ENCODE assay signal across 8 mouse cellular contexts in the genomic region with DNA sequence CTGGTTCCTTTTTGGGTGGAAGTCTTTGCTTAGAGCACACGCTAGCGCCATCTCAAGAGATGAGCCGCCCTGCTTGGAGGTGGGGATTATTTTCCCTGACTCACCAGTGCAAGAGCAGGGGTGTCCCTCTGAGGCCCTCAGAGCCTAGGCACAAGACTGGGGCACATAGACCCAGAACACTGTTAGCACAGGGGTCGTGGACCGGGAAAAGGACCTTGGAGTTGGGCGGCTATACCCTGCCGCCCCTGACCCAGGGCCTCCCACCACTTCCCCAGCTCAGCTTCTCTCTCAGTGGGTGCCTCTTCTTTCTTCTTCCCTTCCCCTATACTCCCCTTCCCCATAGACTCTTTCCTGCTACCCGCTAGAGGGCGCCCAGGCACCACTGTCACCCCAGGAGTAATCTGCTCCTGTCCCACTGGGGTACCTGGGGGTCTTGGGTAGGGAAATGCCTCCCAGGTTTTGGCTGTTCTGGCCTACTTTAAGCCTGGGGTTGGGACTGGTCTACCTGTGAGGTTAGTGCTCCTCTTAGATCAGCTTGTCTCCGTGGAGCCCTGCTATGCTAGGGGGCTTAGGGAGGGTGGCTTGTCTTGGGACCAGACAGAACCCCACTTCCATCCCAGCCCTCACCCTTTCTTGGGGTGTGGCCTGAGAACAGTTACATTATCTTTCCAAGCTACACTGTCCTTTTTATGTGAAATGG. TPM values are rescaled to one million over a fixed set of nuclear protein-coding genes. Genes with fewer than 3 reads are reported as not detected.
A peak's percentile ranks its signal among the peaks of the same experiment; 100 is the strongest.
DNase-seq lines count a peak whose midpoint lies in the region; ATAC-seq lines count a peak whose summit lies in the region.

No protein-coding gene starts in this region.

- 8% methylated on average over 10 of the region's 10 CpGs for WGBS in intestine, embryonic 16.5 days
- 2% methylated on average over 10 of the region's 10 CpGs for WGBS in midbrain, embryonic 10.5 days

- H3K9me3 ChIP-seq in intestine, embryonic 16.5 days (ENCODE audit: control insufficient read depth, low read length) = no peaks in the 10 kb centered on the region
- no peaks in the 10 kb centered on the region for H3K9me3 ChIP-seq in midbrain, embryonic 10.5 days (replicated peaks)

- H3K4me3 ChIP-seq in intestine, embryonic 16.5 days (ENCODE audit: low read length) = no peak overlapping the region
- peak overlapping the region; percentile 43 for H3K4me3 ChIP-seq in midbrain, embryonic 10.5 days

- peak; percentile 67 for DNase-seq in kidney, adult 18-20 months
- DNase-seq in kidney, adult 11 months = no peak
- DNase-seq in Muller cell, postnatal 12 days (ENCODE audit: inconsistent ontology term) = peak; percentile 43
- DNase-seq in embryo, embryonic 9.5 days (ENCODE audit: extremely low spot score) = peak; percentile 53
- DNase-seq in midbrain, embryonic 10.5 days (ENCODE audit: low spot score) = peak; percentile 55
- DNase-seq in thymus, postnatal 36 days = peak; percentile 4 to 11
- no peak for DNase-seq in ovary, adult 18-20 months (ENCODE audit: low spot score)

- H3K36me3 ChIP-seq in intestine, embryonic 16.5 days (ENCODE audit: control insufficient read depth, insufficient read depth, low read length) = no peaks in the 10 kb centered on the region
- no peaks in the 10 kb centered on the region for H3K36me3 ChIP-seq in midbrain, embryonic 10.5 days

- peaks cover 15% of the 10 kb centered on the region; the same call in 1 of the 2 replicates for H3K27me3 ChIP-seq in intestine, embryonic 16.5 days (replicated peaks; ENCODE audit: control insufficient read depth, insufficient read depth, low read length)
- peaks cover 25% of the 10 kb centered on the region for H3K27me3 ChIP-seq in midbrain, embryonic 10.5 days (ENCODE audit: low read depth, poor library complexity, severe bottlenecking)

- H3K4me2 ChIP-seq in intestine, embryonic 16.5 days (ENCODE audit: low read depth, low read length) = no peak overlapping the region

- no peak overlapping the region for H3K27ac ChIP-seq in intestine, embryonic 16.5 days (ENCODE audit: low read length)
- peak overlapping the region; percentile 80 for H3K27ac ChIP-seq in midbrain, embryonic 10.5 days (replicated peaks)

- H3K9ac ChIP-seq in intestine, embryonic 16.5 days (ENCODE audit: low read depth, low read length) = no peak overlapping the region

- peaks cover 15% of the 10 kb centered on the region for H3K4me1 ChIP-seq in intestine, embryonic 16.5 days (ENCODE audit: control insufficient read depth, insufficient read depth, low read length)
- H3K4me1 ChIP-seq in midbrain, embryonic 10.5 days = peaks cover 22% of the 10 kb centered on the region

- ATAC-seq in intestine, embryonic 16.5 days = peak; percentile 26; the same call in 1 of the 2 replicates

RNA-seq across cellular contexts. Expression of a gene that starts 51.2 kb away (rescaled TPM):
- polyA plus RNA-seq in intestine, embryonic 16.5 days (2015; fragmentation: Nextera tagmentation; extraction: Ambion mirVana) = 3.5 and 3.6 TPM in 2 replicates
- polyA plus RNA-seq in midbrain, embryonic 10.5 days (2016; fragmentation: Nextera tagmentation; extraction: Ambion mirVana) = 3.3 and 3.9 TPM in 2 replicates

Comparison
In these comparisons a context has a peak if more than half of its experiments do, and no peak if none do; other contexts are left out.
1. DNase-seq: peak in kidney, adult 18-20 months (single experiment), Muller cell, postnatal 12 days (single experiment), embryo, embryonic 9.5 days (single experiment), midbrain, embryonic 10.5 days (single experiment) and thymus, postnatal 36 days (2 of 2); none in kidney, adult 11 months (single experiment) and ovary, adult 18-20 months (single experiment).